Mouse (Mus musculus): Measurements from ENCODE around the gene Tnip1.

GRCm38 (mm10) chr11:54861471-54862420, 101.0 kb downstream of the Tnip1 start:
- TF ChIP-seq TCF12 (IDR thresholded peaks at IDR 0.05; ENCODE audit: low read depth, low read length) (no peak), POLR2AphosphoS2 (IDR thresholded peaks at IDR 0.05; ENCODE audit: low read depth, low read length) (no peak), BHLHE40 (IDR thresholded peaks at IDR 0.05; ENCODE audit: low read depth, low read length) (no peak), MYC (IDR thresholded peaks at IDR 0.05; ENCODE audit: low read depth, low read length) (no peak), EP300 (IDR thresholded peaks at IDR 0.05; ENCODE audit: low read length) (no peak), TBP (conservative IDR thresholded peaks at IDR 0.05; ENCODE audit: low read depth, low read length) (no peak), POLR2A (IDR thresholded peaks at IDR 0.05; ENCODE audit: low read depth, low read length) (no peak), USF1 (IDR thresholded peaks at IDR 0.05; ENCODE audit: low read depth, low read length) (no peak), CTCF (conservative IDR thresholded peaks at IDR 0.05 in 1 of 2, IDR thresholded peaks at IDR 0.05 in 1 of 2; ENCODE audit: low read depth in 2 of 2, low read length in 2 of 2) (no peak), RAD21 (IDR thresholded peaks at IDR 0.05; ENCODE audit: low read depth, low read length) (no peak), MXI1 (IDR thresholded peaks at IDR 0.05; ENCODE audit: low read depth, low read length) (no peak), MAX (IDR thresholded peaks at IDR 0.05; ENCODE audit: low read length) (no peak), E2F4 (IDR thresholded peaks at IDR 0.05; ENCODE audit: insufficient replicate concordance, low read depth, low read length) (no peak), MAZ (IDR thresholded peaks at IDR 0.05; ENCODE audit: low read depth, low read length) (no peak)
